Mouse (Mus musculus): ENCODE data around the gene Tnfrsf13c. TPM values are rescaled to one million over a fixed set of nuclear protein-coding genes. Genes with fewer than 3 reads are reported as not detected.

Gene Tnfrsf13c
- 0.36 TPM in 1 of 2 replicates, not detected in the other for polyA plus RNA-seq (2012)

DNA sequence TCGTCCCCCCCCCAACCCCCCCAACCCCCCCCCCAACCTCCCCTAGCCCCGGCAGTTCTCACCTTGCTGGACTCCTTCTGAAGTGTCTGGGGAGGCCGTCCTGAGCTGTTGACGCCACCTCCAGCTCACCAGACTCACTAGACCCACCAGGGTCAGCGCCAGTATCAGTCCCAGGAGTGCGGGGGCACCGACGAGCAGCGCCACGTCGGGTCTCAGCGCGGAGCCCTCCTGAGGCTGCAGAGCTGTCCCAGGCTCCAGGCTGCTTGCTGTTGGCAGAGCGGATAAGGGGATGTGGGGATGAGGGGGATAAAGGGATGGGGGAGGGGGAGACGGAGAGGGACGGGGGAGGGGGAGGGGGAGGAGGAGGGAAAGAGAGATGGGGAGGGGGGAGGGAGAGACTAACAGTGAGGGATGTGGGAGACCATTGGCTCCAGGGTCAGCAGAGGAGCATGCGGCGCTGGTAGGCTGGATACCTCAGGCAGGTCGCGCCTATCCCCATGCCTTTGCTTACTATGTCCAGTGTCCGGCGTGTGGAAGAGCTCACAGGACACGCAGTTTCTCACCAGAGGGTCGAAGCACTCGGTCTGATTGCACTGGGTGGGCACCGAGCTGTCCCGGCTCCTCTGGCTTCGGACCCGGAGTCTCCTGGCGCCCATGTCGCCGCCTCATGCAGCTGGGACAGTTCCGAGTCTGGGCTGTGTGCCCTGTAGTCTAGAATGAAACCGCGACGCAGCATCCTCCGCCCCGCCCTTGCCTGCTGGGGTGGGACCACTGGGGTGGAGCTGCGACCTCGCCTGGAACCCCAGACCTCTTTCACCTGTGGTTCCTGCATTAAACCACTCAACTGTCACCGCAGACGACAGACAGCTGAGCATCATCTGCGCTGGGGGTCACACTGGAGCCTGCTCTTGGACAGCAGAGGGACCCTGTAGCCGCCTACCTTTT lies at the start of gene Tnfrsf13c:
Gene Tnfrsf13c, minus strand, starts transcription at position 713 of the 945 bp plus-strand sequence.
- TF ChIP-seq GATA1 (IDR thresholded peaks at IDR 0.05; ENCODE audit: low read length) = no peak
- TF ChIP-seq TAL1 (IDR thresholded peaks at IDR 0.05; ENCODE audit: low read length) = no peak
- peak within 1 kb of the TSS; percentile 56 for H3K4me3 ChIP-seq (replicated peaks)
- no peaks in the 10 kb centered on the region for H3K9me3 ChIP-seq (ENCODE audit: control insufficient read depth, low read length)
- H3K4me1 ChIP-seq (ENCODE audit: control insufficient read depth) = peaks cover 14% of the 10 kb centered on the region
- H3K27me3 ChIP-seq (ENCODE audit: control insufficient read depth) = peaks cover 67% of the 10 kb centered on the region
- no peaks in the 10 kb centered on the region for H3K36me3 ChIP-seq (ENCODE audit: control insufficient read depth)

DNA sequence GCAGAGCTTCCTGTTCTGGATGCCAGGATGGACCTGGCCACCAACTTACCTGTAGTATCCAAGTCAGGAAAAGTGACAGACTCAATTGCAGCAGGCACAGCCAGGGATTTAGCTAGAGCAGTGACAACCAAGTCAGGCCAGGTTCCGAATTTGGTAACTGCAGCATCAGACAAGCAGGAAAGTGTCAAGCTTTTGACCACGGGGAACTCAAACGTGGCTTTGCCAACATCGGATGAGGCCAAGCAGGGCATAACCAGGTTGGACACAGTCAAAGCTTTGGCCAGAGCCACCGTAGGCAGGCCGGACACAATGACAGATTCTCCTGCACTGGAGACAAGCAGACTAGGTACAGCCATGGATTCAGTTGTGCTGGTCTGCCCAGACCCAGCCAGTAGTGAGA lies 48.1 kb upstream of the Tnfrsf13c start:
- Histone ChIP-seq H3K27me3 (ENCODE audit: control insufficient read depth) (peaks cover 48% of the 10 kb centered on the region), H3K4me1 (ENCODE audit: control insufficient read depth) (peaks cover 3% of the 10 kb centered on the region), H3K4me3 (replicated peaks) (no peak overlapping the region), H3K36me3 (ENCODE audit: control insufficient read depth) (no peaks in the 10 kb centered on the region), H3K9me3 (ENCODE audit: control insufficient read depth, low read length) (no peaks in the 10 kb centered on the region)
- TF ChIP-seq GATA1 (IDR thresholded peaks at IDR 0.05; ENCODE audit: low read length) (no peak), TAL1 (IDR thresholded peaks at IDR 0.05; ENCODE audit: low read length) (no peak)

DNA sequence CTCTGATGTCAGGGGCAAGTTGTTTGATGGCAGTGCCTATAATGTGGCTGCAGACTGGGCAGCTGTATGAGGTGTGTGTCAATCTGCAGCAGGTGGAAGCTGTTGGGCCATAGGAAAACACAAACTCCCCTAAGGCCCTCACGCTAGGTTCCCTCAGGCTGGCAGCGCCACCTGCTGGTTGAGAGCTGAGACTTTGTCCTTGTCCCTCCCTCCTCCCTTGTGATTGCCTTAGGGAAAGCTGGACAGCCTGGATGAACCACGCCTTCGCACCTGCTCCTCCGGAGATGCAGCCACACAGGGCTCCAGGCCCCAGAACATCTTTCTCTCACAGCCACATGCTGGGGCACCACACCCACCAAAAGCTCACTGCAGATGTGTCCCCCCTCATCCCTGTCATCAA lies 47.0 kb upstream of the Tnfrsf13c start:
- Histone ChIP-seq H3K4me3 (replicated peaks) (no peak overlapping the region), H3K9me3 (ENCODE audit: control insufficient read depth, low read length) (no peaks in the 10 kb centered on the region), H3K36me3 (ENCODE audit: control insufficient read depth) (no peaks in the 10 kb centered on the region), H3K27me3 (ENCODE audit: control insufficient read depth) (peaks cover 37% of the 10 kb centered on the region), H3K4me1 (ENCODE audit: control insufficient read depth) (peaks cover 3% of the 10 kb centered on the region)
- TF ChIP-seq GATA1 (IDR thresholded peaks at IDR 0.05; ENCODE audit: low read length) = no peak
- no peak for TF ChIP-seq TAL1 (IDR thresholded peaks at IDR 0.05; ENCODE audit: low read length)

DNA sequence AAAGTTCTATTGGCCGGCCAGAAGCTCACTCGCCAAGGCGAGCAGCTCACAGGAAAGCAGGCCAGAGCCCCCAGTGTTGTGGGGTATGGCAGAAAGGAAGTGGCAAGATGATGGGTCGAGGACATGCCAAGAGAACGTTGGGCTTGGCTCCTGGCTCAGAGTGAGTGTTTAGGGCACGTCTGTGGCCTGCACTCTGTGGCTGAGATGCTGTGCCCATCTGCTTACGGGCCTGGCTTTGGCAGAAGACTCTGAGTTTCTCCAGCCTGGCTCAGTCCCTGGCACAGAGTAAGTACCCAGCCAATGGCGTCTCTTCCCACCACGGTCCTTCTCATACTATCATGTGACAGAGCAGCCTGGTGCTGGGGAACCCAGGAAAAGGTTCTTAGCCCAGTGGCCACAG lies 44.6 kb upstream of the Tnfrsf13c start:
- Histone ChIP-seq H3K9me3 (ENCODE audit: control insufficient read depth, low read length) (no peaks in the 10 kb centered on the region), H3K4me1 (ENCODE audit: control insufficient read depth) (no peaks in the 10 kb centered on the region), H3K4me3 (replicated peaks) (no peak overlapping the region), H3K27me3 (ENCODE audit: control insufficient read depth) (peaks cover 13% of the 10 kb centered on the region), H3K36me3 (ENCODE audit: control insufficient read depth) (no peaks in the 10 kb centered on the region)
- TF ChIP-seq GATA1 (IDR thresholded peaks at IDR 0.05; ENCODE audit: low read length) (no peak), TAL1 (IDR thresholded peaks at IDR 0.05; ENCODE audit: low read length) (no peak)

DNA sequence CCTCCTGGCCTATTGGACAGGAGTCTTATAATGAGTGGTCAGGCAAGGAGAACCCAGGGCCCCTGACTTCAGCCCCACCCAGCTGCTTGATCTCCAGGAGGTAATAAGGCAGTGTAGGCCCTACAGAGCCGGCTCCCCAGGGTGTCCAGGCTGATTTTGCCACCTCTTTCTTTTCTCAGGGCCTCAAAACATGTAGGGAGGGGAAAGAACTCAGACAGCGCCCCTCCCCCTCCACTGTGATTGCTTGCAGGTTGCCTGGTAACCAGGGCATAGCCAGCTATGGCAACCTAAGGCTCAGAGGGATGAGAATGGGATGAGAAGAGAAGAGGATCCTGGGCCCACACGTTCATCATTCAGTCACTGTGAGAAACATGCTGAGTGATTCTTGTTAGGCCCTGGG lies 44.0 kb upstream of the Tnfrsf13c start:
- Histone ChIP-seq H3K4me1 (ENCODE audit: control insufficient read depth) (no peaks in the 10 kb centered on the region), H3K9me3 (ENCODE audit: control insufficient read depth, low read length) (no peaks in the 10 kb centered on the region), H3K4me3 (replicated peaks) (no peak overlapping the region), H3K27me3 (ENCODE audit: control insufficient read depth) (peaks cover 7% of the 10 kb centered on the region), H3K36me3 (ENCODE audit: control insufficient read depth) (no peaks in the 10 kb centered on the region)
- TF ChIP-seq GATA1 (IDR thresholded peaks at IDR 0.05; ENCODE audit: low read length) (no peak), TAL1 (IDR thresholded peaks at IDR 0.05; ENCODE audit: low read length) (no peak)

DNA sequence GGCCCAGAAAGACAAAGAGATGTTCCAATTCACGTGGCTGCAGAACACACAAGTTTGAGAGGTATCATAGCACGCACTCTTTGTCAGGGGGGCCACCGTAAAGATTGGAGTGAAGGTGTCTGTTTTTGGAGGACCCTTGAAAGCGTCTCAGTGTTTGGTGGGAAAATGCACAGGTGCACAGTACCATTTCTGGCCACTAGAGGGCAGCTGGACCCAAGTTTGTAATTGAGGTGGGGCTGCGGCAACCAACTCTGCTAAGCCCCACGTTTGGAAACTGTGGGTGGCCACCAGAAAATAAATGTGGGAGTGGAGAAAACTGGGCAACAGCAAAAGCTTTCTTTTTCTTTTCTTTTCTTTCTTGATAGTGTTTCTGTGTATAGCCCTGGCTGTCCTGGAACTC lies 42.2 kb upstream of the Tnfrsf13c start:
- H3K4me1 ChIP-seq (ENCODE audit: control insufficient read depth) = no peaks in the 10 kb centered on the region
- no peak for TF ChIP-seq TAL1 (IDR thresholded peaks at IDR 0.05; ENCODE audit: low read length)
- no peak for TF ChIP-seq GATA1 (IDR thresholded peaks at IDR 0.05; ENCODE audit: low read length)
- H3K27me3 ChIP-seq (ENCODE audit: control insufficient read depth) = no peaks in the 10 kb centered on the region

DNA sequence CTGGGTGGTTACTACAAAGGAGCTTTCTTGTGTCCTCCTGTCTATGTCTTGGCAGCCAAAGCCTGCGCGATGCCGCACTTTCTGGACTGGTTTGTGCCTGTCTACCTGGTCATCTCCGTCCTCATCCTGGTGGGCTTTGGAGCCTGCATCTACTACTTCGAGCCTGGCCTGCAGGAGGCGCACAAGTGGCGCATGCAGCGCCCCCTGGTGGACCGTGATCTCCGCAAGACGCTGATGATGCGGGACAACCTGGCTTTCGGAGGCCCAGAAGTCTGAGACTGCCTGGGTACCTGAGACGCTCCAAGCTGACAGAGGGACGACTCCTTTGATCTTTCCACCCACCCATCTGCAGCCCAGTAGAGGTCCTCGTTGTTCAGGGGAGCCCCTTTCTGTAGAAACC lies 35.3 kb upstream of the Tnfrsf13c start:
- no peak for TF ChIP-seq TAL1 (IDR thresholded peaks at IDR 0.05; ENCODE audit: low read length)
- no peak for TF ChIP-seq GATA1 (IDR thresholded peaks at IDR 0.05; ENCODE audit: low read length)
- Histone ChIP-seq H3K27me3 (ENCODE audit: control insufficient read depth) (peaks cover 11% of the 10 kb centered on the region), H3K4me3 (replicated peaks) (no peak overlapping the region), H3K4me1 (ENCODE audit: control insufficient read depth) (no peaks in the 10 kb centered on the region; the same call in 1 of the 2 replicates), H3K9me3 (ENCODE audit: control insufficient read depth, low read length) (no peaks in the 10 kb centered on the region), H3K36me3 (ENCODE audit: control insufficient read depth) (no peaks in the 10 kb centered on the region)

More for the DNA sequence above, 42.2 kb upstream of the Tnfrsf13c start:
- H3K9me3 ChIP-seq (ENCODE audit: control insufficient read depth, low read length) = no peaks in the 10 kb centered on the region
- no peaks in the 10 kb centered on the region for H3K36me3 ChIP-seq (ENCODE audit: control insufficient read depth)
- no peak overlapping the region for H3K4me3 ChIP-seq (replicated peaks)

DNA sequence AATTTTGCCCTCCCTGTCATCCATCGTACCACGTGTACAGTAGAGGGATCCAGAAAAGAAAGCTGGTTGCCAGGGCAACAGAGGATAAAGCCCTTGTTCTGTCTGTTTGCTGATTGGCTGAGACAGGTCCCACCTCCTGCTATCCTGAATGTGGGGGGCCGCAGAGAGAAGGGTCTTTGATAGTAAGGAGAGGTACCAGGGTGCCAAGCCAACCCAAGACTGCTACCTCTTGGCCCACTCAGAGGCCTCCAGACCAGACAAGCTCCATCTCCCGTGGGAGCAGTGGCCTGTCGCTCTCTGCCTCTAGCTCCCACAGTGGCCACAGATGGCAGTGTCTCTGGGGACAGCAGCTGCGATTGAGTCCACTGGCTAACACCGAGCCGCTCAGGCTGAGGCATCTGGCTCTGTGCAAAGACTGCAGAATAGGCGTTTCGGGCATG lies 31.8 kb upstream of the Tnfrsf13c start:
- H3K4me3 ChIP-seq (replicated peaks) = no peak overlapping the region
- no peak for TF ChIP-seq TAL1 (IDR thresholded peaks at IDR 0.05; ENCODE audit: low read length)
- no peak for TF ChIP-seq GATA1 (IDR thresholded peaks at IDR 0.05; ENCODE audit: low read length)
- H3K9me3 ChIP-seq (ENCODE audit: control insufficient read depth, low read length) = peaks cover 4% of the 10 kb centered on the region
- H3K27me3 ChIP-seq (ENCODE audit: control insufficient read depth) = peaks cover 11% of the 10 kb centered on the region
- H3K4me1 ChIP-seq (ENCODE audit: control insufficient read depth) = no peaks in the 10 kb centered on the region; the same call in 1 of the 2 replicates
- H3K36me3 ChIP-seq (ENCODE audit: control insufficient read depth) = no peaks in the 10 kb centered on the region

DNA sequence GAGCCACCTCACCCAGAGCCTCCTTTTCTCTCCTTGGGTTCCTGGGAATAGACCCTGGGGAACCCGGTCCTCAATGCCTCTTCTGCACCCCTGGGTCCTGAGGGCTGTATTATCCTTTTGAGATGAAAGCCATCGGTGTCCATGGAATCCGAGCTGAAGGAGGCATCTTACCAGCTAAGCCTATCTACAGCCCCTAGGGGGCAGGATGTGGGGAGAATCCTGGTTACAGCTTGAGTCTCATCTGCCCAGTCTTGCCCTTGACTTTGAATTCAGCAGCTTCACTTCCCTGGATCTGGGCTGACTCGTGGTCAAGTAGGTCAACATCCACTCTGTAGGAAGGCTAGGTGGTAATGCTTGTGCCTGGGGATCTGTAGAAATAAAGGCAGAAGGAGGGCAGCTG lies 31.1 kb upstream of the Tnfrsf13c start:
- TF ChIP-seq GATA1 (IDR thresholded peaks at IDR 0.05; ENCODE audit: low read length) = no peak

More for the DNA sequence above, 31.1 kb upstream of the Tnfrsf13c start:
- Histone ChIP-seq H3K27me3 (ENCODE audit: control insufficient read depth) (peaks cover 11% of the 10 kb centered on the region), H3K4me1 (ENCODE audit: control insufficient read depth) (no peaks in the 10 kb centered on the region; the same call in 1 of the 2 replicates), H3K36me3 (ENCODE audit: control insufficient read depth) (no peaks in the 10 kb centered on the region), H3K9me3 (ENCODE audit: control insufficient read depth, low read length) (peaks cover 4% of the 10 kb centered on the region), H3K4me3 (replicated peaks) (no peak overlapping the region)

All from erythroblast, embryonic 14.5 days (primary cell).